Mouse (Mus musculus) heart, embryonic 13.5 days (tissue): ENCODE data around the gene Dcun1d5. TPM values are rescaled to one million over a fixed set of nuclear protein-coding genes. Genes with fewer than 3 reads are reported as not detected.

Source experiments
- ATAC-seq: fragments of 200-750 bp; cut with Nextera tagmentation; 2 replicates; pipeline ENCODE4 v1.8.0; 2017; ENCODE audit warnings: moderate TSS enrichment; ENCODE audit not compliant: insufficient number of reproducible peaks, low FRiP score, low TSS enrichment; ENCODE audit errors: extremely low read depth
- H3K27ac ChIP-seq: fragments of 300-500 bp; sonication (generic); replicated peaks from 2 replicates; pipeline ENCODE4 v1.5.1; 2015; ENCODE audit warnings: moderate library complexity, mild to moderate bottlenecking, inconsistent platforms
- H3K27me3 ChIP-seq: fragments of 300-500 bp; sonication (generic); replicated peaks from 2 replicates; pipeline ENCODE4 v1.6.1; 2015; ENCODE audit warnings: mild to moderate bottlenecking, inconsistent platforms
- H3K36me3 ChIP-seq: fragments of 300-500 bp; sonication (generic); 2 replicates; pipeline ENCODE4 v1.6.1; 2015; ENCODE audit warnings: mild to moderate bottlenecking, inconsistent platforms
- H3K4me1 ChIP-seq: fragments of 300-500 bp; sonication (generic); 2 replicates; pipeline ENCODE4 v1.6.1; 2015; ENCODE audit warnings: inconsistent platforms
- H3K4me2 ChIP-seq: fragments of 300-500 bp; sonication (generic); 2 replicates; pipeline ENCODE4 v1.6.1; 2015; ENCODE audit warnings: inconsistent platforms, mild to moderate bottlenecking, moderate library complexity
- H3K4me3 ChIP-seq: fragments of 300-500 bp; sonication (generic); 2 replicates; pipeline ENCODE4 v1.5.1; 2015; ENCODE audit warnings: moderate library complexity, mild to moderate bottlenecking, inconsistent platforms
- H3K9ac ChIP-seq: fragments of 300-500 bp; sonication (generic); 2 replicates; pipeline ENCODE4 v1.6.1; 2015; ENCODE audit warnings: inconsistent platforms, mild to moderate bottlenecking, moderate library complexity
- H3K9me3 ChIP-seq: fragments of 300-500 bp; sonication (generic); 2 replicates; pipeline ENCODE4 v1.6.1; 2016; ENCODE audit warnings: inconsistent platforms
- WGBS: fragments of 180-500 bp; shearing (Covaris S2); methylation state at CpG from one replicate; pipeline ENCODE4 v1.1.7; 2015; ENCODE audit warnings: mixed read lengths; 5-methylcytosine and 5-hydroxymethylcytosine counted together
- polyA plus RNA-seq: library from polyadenylated mRNA; unstranded; fragments of >200 nt; fragmentation: Nextera tagmentation; extraction: Ambion mirVana; gene quantifications from 2 replicates; pipeline ENCODE4 v1.2.1, GENCODE M21; 2015

The Dcun1d5 gene
- polyA plus RNA-seq, 1 experiment from 2014 or later: 79.8 TPM

DNA sequence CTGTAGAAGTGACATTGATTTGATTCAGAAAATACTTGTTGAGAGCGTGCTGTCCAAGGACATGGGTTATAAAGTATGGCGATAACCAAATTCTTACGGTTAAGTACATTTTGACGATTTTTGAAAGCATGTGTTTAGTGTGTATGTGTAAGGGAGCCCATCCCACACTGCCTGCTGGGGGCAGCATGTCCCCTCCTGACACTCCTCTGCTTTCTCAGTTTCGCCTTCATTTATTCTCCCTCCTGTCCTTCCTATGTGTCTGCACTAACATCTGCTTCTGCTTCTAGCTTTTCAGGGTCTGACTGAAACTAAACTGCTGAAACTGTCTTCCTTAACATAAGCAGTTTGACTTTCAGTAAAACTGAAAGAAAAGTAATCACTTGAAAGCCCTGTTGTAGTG is 36.7 kb downstream of the Dcun1d5 start:
- no peak overlapping the region for H3K27ac ChIP-seq
- H3K9ac ChIP-seq: no peak overlapping the region
- no peaks in the 10 kb centered on the region for H3K27me3 ChIP-seq
- H3K9me3 ChIP-seq: no peaks in the 10 kb centered on the region
- H3K4me1 ChIP-seq: no peaks in the 10 kb centered on the region
- no peak overlapping the region for H3K4me2 ChIP-seq
- no peak overlapping the region for H3K4me3 ChIP-seq
- no peak for ATAC-seq
- 78% methylated on average over 5 of the region's 5 CpGs for WGBS
- H3K36me3 ChIP-seq: peaks cover 8% of the 10 kb centered on the region

DNA sequence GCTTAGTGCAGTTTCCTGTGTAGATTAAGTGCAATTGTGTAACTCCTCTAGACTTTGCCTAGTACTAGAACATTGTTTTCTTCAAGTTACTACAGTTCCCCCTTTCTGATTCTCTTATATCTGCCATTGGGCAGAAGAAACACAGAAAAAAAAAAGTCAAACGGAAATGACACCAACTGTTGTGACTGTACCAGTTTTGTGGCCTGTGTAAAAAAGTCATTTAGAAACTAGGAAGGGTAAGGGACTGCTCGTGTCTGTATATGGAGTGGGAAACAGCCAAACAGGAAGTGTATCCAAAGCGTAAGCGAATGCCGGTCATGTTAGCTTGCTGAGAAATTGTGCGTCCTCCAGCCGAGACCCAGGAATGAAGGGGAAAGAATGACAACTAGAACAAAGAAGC is 37.1 kb downstream of the Dcun1d5 start:
- no peak overlapping the region for H3K9ac ChIP-seq
- no peak overlapping the region for H3K4me2 ChIP-seq
- no peak overlapping the region for H3K4me3 ChIP-seq
- H3K9me3 ChIP-seq: no peaks in the 10 kb centered on the region
- H3K27me3 ChIP-seq: no peaks in the 10 kb centered on the region
- no peak overlapping the region for H3K27ac ChIP-seq
- peaks cover 8% of the 10 kb centered on the region for H3K36me3 ChIP-seq
- no peaks in the 10 kb centered on the region for H3K4me1 ChIP-seq
- 69% methylated on average over 7 of the region's 7 CpGs for WGBS
- no peak for ATAC-seq

DNA sequence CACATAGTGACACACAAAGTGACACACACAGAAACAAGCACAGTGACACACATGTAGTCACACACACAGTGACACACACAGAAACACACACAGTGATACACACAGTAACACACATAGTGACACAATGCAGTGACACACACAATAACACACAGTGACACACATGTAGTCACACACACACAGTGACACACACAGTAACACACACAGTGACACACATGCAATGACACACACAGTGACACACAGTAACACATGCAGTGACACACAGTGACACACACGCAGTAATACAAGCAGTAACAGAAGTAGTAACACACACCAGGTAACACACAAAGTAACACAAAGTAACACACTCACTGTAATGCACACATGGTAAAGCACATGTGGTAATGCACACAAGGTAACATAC is 54.3 kb downstream of the Dcun1d5 start:
- no peak overlapping the region for H3K27ac ChIP-seq
- no peak for ATAC-seq
- no peak overlapping the region for H3K4me2 ChIP-seq
- H3K4me3 ChIP-seq: no peak overlapping the region
- H3K36me3 ChIP-seq: no peaks in the 10 kb centered on the region
- H3K9me3 ChIP-seq: no peaks in the 10 kb centered on the region
- H3K4me1 ChIP-seq: no peaks in the 10 kb centered on the region
- WGBS: 86% methylated on average over 1 of the region's 1 CpGs
- H3K27me3 ChIP-seq: no peaks in the 10 kb centered on the region
- H3K9ac ChIP-seq: no peak overlapping the region

DNA sequence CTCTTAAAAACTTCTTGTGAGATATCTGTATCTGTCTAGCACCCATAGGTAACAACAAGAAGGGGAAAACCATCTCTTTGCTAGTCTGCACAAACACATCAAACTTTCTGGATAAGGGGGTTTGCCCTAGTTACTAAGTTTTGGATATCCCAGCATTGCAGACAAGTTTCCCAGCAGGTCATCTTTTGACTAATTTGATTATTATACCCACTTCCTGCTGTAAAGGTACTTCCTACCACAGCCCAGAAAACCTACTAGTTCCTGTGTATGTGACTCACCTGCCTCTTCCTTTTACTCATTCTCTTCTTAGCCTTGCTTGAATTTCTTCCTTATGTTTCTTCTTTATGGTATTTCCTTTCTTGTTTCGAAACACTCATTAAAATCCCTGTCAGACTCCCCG is 55.6 kb downstream of the Dcun1d5 start:
- Histone ChIP-seq H3K27ac (no peak overlapping the region), H3K36me3 (no peaks in the 10 kb centered on the region), H3K9ac (no peak overlapping the region), H3K27me3 (no peaks in the 10 kb centered on the region), H3K4me1 (no peaks in the 10 kb centered on the region), H3K9me3 (no peaks in the 10 kb centered on the region), H3K4me3 (no peak overlapping the region), H3K4me2 (no peak overlapping the region)
- WGBS: 74% methylated on average over 2 of the region's 2 CpGs
- no peak for ATAC-seq

DNA sequence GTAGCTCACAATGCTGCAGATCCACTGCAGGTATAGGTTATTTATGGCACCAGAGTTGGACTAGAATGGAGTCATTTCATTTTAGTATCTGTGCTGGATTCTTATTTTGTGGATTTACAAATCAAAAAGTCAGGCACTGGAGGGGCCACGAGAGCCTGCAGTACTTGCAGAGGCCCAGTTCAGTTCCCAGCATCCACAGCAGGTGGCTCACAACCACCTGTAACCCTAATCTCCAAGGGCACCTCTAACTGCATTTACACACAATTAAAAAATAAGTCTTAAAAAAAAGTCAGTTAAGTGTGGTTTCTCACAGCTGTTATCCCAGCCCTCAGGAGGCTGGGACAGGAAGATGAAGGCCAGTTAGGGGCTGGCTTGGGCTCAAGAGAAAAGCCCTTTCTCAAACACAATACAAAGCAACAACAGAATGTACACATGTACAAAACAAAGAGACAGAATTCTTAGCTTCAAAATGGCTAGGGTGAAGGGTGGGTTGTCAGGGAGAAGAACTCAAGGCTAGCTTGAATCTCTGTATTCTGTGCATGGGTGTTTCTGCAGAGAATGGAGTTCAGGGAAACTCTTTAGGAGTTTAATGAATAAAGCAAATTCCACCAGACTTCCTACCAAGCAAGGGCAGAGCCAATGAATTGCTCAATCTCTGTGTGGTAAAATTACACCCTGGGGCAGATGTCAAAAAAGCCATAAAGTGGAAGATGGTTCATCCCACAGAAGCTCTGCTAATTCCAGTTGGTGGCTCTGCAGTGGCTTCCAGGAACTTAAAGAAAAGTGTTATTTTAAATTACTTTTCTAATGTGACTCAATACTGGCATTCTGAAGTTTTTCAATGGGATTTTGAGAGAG is 68.7 kb downstream of the Dcun1d5 start:
- 61% methylated on average over 1 of the region's 1 CpGs for WGBS
- H3K9me3 ChIP-seq: no peaks in the 10 kb centered on the region
- H3K4me1 ChIP-seq: no peaks in the 10 kb centered on the region
- H3K4me3 ChIP-seq: no peak overlapping the region
- ATAC-seq: no peak
- H3K9ac ChIP-seq: no peak overlapping the region
- no peaks in the 10 kb centered on the region for H3K27me3 ChIP-seq
- no peaks in the 10 kb centered on the region for H3K36me3 ChIP-seq
- no peak overlapping the region for H3K4me2 ChIP-seq
- no peak overlapping the region for H3K27ac ChIP-seq

Other genes with a start within 250 kb of the Dcun1d5 start
- 4.8 and 5.7 TPM in 2 replicates for gene Dync2h1, start 74 bp upstream of the Dcun1d5 start, polyA plus RNA-seq
- 0.23 TPM in 2 replicates for gene Mmp13, start 88.0 kb downstream of the Dcun1d5 start, polyA plus RNA-seq
- gene Mmp12, start 159.9 kb downstream of the Dcun1d5 start, polyA plus RNA-seq: 0.09 and 0.27 TPM in 2 replicates
- not detected in 2 replicates for gene Mmp1b, start 203.5 kb downstream of the Dcun1d5 start, polyA plus RNA-seq